Mouse (Mus musculus) spleen, postnatal 14 days (tissue): ENCODE measurements around the gene Dusp2.
A peak's percentile ranks its signal among the peaks of the same experiment; 100 is the strongest.
"Not testable (repeated sequence)": the region's sequence is repeated elsewhere in the genome, so short reads cannot be mapped to it uniquely, and the experiment has no call there.

Experiments
- DNase-seq, 2 experiments: peaks; one replicate each; pipeline ENCODE4 v3.0.0; 2021 to 2022; ENCODE audit warnings: low spot score in 2 of 2

Gene Dusp2

DNA sequence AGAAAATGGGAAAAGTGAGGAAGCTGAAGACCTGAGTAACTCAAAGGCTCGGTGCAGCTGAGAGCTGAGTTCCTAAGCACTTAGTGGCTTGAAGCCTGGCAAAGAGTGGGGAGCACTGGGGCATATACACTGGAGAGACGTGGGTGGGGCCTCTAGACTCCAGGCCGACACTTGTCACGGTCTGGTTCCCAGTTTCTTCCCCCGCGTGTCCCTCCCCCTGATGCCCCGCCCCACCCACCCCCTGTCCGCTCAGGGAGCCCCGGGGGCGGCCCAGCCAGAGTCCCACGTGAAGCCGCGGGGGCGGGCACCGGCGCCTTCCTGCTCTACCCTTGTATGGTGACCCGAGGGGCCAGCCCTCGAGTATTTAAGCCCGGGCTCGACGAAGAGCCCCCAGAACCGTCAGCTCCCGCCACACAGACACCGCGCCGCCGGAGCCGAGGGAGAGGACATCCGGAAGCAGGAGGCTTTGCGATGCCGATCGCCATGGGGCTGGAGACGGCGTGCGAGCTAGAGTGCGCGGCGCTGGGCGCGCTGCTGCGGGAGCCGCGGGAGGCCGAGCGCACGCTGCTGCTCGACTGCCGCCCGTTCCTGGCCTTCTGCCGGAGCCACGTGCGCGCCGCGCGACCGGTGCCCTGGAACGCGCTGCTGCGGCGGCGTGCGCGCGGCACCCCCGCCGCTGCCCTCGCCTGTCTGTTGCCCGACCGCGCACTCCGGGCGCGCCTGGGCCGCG is at the start of gene Dusp2:
Gene Dusp2 (plus strand): TSS at position 393 of the 730 bp plus-strand sequence.
- peak; percentile 88 to 94 for DNase-seq

DNA sequence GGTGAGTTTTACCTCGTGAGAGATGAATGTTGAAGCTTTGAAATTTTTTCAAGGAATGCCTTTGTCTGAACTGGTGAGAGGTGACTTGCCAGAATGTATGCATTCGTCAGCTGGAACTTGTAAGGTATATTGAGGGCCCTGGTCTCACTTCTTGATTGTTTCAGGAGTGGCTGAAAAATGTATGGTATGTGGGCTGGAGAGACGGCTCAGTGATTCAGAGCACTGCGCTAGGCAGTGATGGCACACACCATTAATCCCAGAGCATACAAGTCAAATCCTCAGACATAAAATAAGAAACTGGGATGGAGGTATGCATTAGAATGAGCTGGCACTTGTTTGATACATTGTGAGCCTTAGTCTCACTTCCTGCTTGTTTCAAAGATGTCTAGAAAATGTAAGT is 43.7 kb upstream of the Dusp2 start:
- DNase-seq, result no peak

DNA sequence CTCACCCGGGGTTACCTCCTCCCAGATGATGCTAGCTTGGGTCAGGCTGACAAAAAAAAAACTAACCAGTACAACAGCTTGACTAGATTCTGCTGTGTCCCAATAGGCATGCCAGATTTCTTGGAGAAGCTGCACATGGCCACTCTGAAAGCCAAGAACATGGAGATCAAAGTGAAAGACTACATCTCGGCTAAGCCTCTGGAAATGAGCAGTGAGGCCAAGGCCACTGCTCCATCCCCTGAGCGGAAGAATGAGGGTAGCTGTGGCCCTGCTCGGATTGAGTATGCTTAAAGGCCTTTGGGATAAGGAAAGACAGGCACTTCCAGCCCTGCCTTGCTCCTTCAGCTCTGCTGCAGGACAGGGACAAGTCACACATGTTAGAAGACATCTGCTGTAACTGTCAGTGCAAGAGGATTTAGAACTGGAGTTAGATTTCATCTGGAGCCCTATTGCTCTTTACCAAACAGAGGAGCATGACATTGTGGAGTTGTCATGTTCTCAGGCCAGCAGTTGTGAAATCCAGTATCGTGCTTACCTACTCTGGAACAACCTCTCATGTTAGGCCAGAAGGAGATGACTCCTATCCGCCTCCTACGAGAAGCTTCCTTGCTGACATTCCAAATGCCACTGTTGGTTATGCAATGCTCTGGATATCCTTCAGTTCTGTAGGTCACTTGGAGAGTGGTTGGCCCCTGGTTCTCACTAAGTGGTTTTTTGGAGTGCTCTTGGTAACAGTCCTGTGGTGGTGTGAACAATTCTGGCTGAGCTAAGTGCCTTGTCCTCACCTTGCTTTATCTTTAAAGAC is 38.8 kb upstream of the Dusp2 start:
- DNase-seq, result no peak

DNA sequence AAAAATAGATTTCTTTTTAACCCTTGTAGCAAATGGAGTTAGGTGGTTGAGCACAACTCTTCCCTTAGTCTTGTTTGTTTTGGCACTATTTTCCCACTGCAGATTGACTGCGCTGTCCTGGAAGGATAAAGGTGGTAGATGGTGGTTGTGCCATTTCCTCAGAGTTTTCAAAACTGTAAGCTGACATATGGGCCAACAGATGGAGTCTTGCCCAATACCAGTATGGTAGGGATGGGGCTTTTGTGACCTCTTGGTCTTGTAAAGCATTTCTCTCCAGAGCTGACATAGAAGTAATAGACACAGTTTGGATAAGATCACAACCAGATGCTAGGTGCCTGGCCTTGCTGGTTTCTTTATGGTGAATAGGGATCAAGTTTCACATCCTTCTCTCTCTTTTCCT is 37.9 kb upstream of the Dusp2 start:
- no peak for DNase-seq

DNA sequence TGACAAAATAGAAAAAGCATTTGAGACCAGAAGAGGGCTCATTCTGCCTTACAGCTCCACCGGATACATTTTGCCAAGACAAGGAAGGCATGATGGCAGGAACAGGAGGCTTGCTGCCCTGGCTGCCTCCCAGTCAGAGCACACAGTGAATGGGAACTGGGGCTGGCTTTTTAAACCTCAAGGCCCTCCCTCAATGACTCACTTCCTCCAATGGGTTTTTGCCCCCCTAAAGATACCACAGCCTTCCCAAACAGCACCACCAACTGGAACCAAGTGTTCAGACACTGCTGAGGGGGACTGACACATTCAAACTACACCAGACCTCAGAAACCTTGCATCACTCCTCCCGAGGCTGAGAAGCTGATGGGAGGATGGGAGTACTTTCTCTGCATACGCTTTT is 35.3 kb upstream of the Dusp2 start:
- DNase-seq, result no peak

DNA sequence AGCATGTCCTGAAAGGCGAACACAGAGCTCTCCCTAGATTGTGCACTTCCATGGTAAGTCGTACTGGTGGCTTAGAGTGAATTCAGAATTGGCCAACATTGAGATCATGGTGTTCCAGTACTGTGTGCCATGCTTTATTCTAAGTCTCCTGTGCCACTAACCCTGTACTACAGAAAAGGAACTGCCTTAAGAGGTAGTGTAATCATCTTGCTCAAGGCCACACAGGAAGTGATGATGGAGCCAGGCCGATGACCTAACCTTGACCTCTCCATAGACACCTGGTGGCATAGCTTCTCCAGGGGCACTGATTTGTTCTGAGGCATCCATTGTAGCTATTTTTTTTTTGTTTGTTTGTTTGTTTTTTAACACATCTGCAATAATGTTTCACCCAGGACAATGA is 34.1 kb upstream of the Dusp2 start:
- DNase-seq, result no peak

DNA sequence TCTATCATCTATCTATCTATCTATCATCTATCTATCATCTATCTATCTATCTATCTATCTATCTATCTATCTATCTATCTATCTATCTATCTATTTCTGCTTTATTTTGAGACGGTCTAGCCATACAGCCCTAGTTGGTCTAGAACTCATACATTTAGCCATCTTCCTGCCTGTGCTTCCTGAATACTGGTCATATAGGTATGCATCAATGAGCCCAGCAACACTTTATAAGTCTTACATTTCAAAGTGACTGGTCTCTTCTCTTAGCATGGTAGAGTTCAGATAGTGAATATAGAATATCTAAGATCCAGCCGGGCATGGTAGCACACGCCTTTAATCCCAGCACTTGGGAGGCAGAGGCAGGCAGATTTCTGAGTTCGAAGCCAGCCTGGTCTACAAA is 31.8 kb upstream of the Dusp2 start:
- DNase-seq, result not testable (repeated sequence)

DNA sequence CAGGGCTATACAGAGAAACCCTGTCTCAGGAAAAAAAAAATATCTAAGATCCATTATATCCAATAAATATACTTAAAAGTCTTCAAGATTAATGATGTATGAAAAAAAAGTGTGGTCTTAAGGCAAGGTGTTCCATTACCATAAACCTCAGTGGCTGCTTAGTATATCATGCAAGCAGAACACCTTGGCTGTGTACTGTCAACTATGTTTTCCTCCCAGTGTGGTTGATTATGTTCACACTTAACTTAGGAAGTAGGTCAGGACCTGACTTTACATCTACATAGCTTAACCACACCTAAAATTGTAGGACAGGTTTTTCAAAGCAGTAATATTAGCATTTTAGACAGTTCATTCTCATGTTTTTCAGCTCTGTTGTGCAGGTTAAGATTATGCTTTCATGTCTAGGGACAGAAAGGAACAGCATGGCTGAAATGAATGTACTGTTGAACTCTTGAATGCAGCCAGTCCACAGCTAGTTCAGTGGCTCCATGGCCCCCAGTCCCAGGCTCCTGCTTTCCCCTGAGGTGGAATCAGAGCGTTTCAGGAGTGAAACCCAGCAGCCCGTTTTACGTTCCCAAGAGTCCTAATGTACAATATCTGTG is 31.2 kb upstream of the Dusp2 start:
- DNase-seq, result no peak

DNA sequence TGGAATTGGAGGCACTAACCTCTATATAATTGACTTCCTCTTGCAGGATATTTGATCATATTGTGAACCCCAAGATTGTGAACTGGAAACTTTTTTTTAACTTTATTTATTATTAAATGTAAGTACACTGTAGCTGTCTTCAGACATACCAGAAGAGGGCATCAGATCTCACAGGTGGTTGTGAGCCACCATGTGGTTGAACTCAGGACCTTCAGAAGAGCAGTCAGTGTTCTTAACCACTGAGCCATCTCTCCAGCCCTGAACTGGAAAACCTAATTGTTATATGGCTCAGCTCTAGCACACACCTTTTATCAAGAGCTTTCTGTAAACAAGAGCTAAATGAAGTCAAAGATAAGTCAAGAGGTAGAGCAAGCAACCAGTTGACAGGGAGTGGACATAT is 29.8 kb upstream of the Dusp2 start:
- DNase-seq, result no peak

DNA sequence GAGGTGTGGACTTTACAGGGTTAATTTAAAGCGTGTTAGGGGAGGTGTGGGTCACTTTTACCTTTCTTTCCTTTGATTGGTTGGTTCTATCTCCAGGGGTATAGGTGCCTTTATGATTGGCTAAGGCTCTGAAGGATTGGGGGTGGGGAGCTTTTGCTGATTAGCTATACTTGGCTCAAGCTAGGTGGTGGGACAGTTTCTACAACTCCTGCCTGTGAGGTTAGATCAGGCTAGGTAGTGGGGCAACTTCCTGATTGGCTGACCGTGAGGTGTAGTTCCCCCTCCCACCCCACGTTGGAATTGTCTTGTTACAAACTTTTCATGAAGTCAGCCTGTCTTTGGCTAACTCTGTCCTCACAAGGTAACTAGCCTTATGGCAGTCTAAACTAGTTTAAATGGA is 28.8 kb upstream of the Dusp2 start:
- no peak for DNase-seq

DNA sequence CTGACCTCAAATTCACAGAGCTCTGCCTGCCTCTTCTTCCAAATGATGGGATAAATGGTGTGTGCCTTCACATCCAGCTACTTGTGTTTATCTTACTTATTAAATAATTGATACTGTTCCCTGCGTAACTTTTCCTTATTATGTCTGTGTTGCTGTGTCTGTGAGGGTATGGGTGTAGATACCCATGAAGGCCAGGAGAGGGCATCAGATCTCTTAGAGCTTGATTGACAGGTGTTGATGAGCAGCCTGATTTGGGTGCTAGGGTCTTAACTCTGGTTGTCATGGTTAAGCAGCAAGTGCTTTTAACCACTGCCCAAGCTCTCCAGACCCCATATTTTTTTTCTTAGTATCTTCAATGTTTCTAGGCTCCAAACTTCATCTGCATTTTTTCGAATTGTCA is 27.3 kb upstream of the Dusp2 start:
- DNase-seq, result no peak

DNA sequence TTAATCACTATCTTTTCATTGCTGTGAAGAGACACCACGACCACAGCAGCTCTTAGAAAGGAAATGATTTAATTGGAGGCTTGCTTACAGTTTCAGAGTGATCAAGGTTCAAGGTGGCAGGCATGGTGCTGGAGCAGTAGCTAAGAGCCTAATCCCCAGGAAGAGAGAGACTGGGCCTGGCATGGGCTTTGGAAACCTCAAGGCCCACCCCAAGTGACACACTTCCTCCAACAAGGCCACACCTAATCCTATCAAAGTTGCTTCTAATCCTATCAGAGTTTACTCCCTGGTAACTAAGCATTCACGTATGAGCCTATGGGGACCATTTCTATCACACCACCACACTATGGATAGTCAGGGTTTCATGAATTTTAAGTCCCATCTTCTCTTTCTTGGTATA is 25.7 kb upstream of the Dusp2 start:
- no peak for DNase-seq

DNA sequence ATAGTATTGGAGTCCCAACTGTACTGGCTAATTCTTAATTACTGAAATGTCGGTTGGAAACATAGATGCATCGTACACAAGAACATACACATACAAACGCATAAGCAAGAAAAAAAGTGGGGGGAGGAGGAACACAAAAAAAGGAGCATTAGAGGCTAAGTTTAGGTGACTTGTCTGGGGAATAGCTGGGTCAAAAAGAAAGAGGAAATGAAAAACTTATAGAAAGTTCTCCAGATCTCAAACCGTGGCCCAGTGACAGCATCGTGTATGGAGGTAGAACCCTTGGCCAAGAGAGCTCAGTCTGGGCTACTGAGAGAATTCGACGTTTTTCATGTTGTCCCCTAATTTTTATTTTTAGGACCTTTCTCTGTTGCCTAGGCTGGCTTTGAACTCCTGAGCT is 25.3 kb upstream of the Dusp2 start:
- no peak for DNase-seq

DNA sequence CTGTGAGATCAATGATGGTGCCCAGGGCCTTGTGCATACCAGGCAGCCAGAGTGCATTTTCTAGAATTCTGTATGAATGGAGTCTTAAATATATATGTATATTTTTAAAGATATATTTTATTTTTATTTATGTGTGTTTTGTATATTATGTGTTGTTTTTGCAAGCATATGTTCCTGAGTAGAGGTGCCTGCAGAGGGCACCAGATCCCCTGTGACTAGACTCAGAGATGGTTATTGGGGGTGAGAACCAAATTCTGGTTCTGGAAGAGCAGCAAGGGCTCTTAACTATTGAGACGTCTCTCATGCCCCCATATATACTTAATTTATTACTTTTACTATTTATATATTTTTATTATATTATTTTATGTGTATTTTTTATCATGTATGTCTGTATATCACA is 24.8 kb upstream of the Dusp2 start:
- no peak for DNase-seq

DNA sequence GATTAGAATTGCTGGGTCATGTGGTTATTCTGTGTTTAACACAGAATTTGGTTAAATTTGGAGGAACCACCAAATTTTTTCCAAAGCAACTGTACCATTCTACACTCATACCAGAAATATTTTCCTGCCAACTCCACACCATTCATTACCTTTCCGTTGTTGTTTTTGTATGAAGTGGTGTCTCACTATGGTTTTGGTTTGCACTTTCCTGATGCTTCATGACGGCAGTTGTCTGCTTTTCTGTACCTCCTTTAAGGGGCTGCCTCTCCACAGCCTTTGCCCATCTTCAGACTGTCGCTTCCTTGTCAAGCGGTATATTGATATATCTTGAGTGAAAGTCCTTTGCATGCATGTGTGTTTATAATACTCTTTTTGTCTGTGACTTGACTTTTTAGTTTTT is 23.2 kb upstream of the Dusp2 start:
- no peak for DNase-seq

DNA sequence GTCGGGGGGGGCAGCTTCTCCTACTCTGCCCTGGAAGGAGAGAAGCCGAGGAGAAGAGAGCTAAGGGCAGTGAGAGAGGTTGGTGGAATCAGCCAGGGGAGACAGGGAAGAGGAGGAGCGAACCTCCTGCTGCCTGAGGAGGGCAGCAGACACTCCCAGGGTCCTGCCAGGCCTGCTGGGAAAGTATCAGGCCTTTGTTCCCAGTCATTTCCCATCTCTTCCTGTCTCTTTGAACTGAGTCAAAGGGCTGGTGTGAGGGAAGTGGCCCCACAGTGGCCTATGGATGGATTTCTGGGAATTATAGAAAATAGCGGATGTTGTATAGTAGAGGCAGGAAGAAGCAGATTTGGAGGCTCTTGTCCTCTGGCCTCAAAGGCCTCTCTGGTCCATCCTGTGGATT is 22.1 kb upstream of the Dusp2 start:
- no peak for DNase-seq

DNA sequence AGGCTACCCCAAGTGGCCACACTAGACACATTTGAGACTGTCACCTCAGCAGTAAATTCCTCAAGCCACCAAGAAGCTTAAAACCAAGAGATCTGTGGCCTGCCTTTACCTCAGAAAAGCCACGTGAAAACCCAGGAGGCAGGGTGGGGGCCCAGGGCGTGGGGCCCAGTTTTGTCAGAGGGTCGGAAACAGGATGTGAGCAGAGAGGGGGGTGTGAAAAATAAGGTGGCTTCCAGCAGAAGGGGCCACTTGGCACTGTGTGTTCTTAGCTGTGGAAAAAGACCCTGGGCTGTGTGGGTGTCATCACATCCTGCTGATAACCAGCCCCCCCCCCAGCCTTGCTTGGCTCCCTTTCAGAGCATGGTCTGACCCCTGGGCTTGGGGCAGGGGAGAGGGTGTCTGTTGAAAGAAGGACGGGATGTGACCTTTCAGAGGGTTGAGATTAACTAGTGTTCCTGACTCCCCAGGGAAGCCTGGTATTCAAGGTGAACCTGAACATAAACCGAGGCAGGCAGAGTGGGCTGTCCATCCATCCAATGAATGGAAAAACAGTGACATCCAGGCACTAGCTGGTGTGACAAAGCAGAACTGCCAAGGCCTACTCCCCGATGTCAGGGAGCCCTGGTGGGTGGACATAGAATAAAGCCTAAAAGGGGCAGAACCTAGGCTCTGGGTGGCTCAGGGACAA is 21.3 kb upstream of the Dusp2 start:
- peak; percentile 37 to 49 for DNase-seq

DNA sequence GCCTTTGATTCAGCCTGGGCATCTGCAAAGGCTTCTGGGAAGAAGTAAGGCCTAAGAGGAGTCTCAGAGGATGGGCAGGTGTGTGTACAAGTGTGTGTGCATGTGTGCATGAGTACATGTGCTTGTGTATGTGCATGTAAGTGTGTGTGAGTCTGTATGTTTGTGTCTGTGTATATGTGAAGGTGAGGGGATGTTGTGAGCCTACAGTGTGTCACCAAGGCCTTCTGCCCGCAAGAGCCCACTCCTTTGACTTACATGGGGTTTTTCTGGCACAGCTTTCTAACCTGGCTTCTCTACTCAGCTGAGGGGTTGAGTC is 20.8 kb upstream of the Dusp2 start:
- no peak for DNase-seq

DNA sequence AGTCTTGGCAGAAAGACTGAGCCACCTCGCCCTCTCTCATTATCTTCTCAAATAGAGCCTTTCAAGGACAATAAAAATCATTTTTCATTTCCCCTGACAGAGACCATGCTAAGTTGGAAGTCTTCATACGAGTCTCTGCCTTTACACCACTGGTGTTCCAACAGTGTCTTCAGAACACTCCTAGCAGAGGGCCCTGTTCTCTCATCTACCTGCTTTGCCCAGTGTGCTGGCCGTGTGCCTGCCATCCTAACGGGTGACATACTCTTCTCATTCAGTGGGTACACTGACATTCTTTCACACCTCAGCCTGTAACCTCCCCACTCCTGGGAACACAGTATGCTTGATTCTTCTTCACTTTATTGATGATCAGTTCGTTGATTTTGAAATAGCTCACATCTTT is 19.5 kb upstream of the Dusp2 start:
- DNase-seq, result no peak

DNA sequence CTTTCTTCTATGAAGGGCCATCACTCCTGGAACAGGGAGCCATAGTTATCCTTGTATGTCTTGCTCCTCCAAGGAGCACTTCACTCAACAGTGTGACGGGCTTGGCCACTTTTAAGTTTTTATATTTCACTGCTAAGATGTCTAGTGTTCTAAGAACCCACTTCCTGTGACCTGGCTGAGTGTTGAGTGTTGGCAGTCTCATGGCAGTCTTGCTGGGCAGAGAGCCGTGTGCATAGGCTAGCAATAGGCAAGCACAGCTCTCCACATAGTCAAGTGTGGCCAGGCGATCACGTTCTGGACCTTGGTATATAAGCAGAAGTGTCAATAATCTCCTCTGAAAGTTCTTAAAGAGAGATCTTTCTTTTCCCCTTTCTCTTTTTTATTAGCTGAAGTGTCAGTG is 17.8 kb upstream of the Dusp2 start:
- DNase-seq, result no peak

DNA sequence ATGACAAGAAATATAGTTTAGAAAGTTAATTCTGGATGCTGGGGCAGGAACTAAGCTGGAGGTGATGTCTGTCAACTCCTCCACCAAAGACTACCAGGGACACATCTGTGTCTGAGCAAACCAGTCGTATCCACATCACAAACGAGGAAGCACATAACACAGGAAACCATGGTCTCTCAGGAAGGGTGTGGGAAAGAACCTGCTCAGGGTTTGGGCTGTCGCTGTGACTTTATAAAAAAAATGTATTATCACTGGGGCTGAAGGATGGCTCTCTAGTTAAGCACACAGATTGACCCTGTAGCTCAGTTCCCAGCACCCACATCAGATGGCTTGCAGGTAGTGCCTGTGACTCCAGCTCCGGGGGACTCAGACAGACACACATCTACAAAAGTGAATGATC is 16.9 kb upstream of the Dusp2 start:
- no peak for DNase-seq

DNA sequence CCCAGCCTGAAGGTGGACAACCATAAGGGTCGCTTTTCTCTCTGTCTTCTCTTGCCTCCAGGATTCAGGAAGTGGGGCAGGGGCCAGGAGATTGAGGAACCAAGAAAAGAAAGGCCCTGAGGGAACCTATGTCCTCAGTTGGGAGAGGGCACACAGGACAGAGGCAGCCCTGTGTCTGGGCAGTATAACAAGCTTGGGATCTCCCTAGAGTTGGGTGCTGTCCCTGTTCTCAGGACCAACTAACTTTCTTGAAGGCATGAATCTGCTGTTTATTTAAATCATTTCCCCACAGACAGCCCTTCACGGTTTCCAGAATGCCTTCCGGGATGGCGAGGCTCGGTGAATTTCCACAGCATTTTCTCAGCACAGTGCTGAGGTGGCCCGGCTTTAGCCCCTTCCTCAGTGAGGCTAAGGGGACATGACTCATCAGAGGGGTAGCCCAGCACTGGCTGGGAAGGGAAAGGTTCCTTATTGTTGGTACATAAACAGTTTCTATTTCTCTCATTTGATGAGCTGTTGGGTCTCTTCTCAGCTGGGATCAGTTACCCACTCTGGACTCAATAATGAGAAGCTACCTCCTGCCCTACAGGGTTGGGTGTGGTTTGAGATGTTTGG is 13.2 kb upstream of the Dusp2 start:
- DNase-seq, result no peak
